Mouse (Mus musculus) left cerebral cortex, adult 9 months (tissue): Measurements from ENCODE around the gene Etfdh.
"Not testable (repeated sequence)": the region's sequence is repeated elsewhere in the genome, so short reads cannot be mapped to it uniquely, and the experiment has no call there.

ENCODE experiments used
- DNase-seq, 2 experiments: peaks; one replicate each; pipeline ENCODE4 v3.0.0; 2022; ENCODE audit warnings: low spot score in 2 of 2

The Etfdh gene

DNA sequence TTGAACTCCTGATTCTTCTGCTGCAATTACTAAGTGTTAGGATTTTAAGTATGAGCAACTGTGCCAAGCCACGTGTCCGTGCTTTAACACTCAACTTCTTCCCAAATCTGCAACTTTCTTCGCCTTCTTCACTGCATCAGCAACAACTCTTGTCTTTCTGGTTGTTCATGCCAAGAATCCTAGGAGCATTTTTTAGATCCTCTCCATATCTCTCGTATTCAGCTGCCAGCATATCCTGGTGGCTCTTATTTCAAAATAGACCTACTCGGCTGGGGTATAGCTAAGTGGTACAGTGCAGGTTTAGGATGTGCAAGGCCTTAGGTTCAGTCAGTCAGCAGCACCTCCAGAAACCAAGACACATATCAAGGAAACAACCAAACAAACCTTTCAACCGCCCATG is 51.7 kb downstream of the Etfdh start:
- no peak for DNase-seq

DNA sequence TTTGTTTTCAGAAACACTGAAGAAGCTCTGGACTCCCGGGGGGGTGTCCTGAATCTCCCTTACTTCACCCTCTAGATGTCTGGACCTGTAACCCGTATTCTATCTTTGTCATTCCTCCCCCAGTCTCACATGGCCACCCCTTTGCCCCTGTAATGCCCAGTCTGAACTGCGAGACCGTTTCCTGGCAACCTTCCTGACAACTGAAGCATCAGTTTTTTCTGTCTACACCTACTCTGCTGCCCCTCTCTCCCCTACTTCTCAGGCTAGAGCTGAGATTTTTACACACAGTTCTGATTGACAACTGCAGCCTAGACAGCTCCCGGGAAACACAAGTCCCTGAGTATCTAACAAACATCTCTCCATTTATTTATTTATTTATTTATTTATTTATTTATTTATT is 52.4 kb downstream of the Etfdh start:
- no peak for DNase-seq

DNA sequence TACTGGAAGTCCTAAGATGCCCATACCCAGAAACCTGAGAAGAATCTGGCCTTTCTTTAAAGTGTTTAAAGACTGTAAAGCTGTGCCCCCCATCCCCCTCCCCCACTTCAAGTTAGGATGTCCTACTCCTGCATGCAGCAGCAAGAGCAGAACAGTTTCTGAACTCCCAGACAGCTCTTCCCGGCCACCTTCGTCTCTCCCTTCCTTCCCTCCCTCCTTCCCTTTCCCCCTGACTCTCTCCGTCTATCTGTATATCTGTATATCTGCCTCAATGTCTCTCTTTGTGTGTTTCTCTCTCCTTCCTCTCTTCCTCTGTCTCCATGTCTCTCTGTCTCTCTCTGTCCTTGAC is 52.9 kb downstream of the Etfdh start:
- DNase-seq = no peak

DNA sequence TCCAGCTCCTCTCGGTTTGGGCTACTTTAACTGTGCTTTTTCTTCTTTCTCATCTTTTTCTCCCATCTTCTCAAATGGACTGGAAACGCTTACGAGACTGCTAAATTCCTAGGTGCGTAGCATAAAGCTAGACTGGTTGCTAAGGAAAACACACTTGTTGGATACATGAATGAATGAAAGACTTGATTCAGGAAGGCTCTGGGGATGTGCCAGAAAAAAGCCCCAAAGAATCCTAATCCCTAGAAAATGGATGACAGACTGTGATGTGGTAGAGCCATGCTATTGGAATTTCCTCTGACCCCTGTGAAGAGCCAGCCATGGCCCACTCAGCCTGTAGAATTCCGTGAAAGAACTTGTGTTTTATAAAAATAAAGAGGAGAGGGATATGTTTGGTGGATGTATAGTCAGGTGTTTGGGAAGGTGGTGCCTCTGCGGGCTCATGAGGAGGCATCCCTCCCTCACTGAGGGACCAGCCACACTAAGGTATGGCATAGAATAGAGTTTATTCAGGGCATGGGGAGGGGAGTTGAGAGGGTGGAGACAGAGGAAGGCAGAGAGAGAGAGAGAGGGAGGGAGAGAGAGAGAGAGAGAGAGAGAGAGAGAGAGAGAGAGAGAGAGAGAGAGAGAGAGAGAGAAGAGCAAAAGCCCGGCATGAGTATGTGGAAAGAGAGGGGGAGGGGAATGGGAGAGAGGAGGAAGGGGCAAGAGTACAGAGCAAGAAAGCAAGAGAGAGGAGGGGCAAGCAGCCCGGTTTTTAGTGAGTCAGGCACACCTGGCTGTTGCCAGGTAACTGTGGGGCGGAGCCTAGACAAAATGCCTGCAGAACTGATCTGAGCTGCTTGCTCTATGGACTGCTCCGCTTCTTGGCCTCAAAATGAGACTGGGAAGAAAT is 53.5 kb downstream of the Etfdh start:
- no peak for DNase-seq

DNA sequence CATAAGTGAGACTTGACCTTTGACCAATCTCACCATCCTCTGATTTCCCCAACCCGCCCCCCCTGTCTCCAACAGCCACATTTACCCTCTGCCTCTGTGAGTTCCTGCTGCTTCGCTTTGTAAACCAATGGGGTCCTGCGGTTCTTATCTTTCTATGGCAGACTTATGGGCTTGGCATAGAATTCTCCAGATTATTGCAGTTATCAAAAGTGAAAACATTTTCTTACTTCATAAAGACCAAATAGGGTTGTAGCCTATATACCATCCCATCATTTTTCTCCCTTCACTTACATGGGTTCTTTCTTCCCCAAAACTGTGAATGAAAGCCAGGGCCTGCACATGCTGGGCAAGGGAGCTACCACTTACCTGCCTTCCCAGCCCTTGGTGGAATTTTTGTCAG is 55.0 kb downstream of the Etfdh start:
- DNase-seq = no peak

DNA sequence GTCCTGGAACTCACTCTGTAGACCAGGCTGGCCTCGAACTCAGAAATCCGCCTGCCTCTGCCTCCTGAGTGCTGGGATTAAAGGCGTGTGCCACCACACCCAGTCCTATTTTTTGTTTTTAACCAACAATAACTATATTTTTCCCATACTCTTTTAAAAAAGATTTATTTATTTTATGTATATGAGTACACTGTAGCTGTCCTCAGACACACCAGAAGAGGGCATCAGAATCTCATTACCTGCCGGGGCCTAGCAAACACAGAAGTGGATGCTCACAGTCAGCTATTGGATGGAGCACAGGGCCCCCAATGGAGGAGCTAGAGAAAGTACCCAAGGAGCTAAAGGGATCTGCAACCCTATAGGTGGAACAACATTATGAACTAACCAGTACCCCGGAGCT is 55.9 kb downstream of the Etfdh start:
- not testable (repeated sequence) for DNase-seq

DNA sequence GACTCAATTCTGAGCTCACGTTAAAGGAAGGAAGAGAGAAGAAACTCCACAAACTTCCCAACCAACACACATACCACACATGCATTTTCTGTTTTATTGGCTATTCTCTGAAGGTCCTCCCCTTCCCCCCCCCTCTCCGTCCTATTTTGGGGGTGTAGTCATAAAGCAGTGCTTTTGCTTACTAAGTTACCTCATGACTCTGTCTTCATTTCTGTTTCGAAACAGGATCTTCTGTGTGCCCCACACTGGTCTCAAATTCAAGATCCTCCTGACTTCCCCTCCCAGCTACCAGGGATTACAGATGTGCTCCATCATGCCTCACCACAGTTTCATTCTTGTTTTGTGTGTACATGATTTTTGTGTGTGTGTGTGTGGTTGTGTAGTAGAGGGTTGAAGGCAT is 56.9 kb downstream of the Etfdh start:
- DNase-seq = no peak

DNA sequence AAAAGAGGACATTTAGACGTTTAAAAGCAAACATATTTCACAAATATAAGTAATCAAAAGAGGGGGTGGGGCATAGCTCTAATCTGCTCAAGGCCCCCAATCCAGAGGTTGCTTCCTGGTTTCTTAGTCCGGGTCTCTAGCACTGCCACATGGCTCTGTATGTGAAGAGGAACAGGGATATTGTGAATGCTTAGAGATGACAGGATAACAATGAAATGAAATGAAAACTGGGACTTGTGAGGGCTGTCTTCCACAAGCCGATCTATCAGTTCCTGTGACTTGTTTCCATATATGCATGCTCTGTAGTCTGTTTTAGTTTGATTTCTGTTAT is 60.0 kb downstream of the Etfdh start:
- DNase-seq = no peak

DNA sequence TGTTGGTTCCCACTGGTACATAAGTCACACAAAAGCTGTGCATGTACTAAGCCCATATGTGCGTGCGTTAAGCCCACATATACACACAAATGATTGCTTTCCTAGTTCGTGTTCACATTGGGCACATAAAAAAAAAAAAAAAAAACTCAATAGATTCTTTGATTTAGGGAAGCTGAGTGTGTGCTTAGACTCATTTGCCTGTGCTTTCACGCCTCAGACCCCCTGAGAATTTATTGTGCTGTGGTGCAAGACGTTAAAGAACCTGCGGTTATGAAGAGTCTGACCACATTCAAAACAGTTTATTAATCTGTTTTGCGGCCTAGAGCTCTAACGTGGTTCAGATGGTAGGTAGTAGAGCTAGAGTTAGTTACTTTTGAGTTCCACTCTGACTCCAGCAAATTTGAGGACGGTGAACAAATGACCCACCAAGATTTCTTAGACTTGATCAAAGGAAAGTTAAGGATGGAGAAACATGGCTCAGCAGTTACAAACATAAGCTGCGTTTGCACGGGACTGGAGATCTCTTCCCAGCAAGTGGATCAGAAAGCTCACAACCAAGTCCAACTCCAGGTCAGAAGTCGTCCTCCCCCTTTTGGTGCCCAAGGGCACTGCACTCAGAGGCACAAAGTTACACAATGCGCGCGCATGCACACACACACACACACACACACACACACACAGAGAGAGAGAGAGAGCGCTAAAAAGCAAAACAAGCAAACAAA is 60.5 kb downstream of the Etfdh start:
- DNase-seq = no peak

DNA sequence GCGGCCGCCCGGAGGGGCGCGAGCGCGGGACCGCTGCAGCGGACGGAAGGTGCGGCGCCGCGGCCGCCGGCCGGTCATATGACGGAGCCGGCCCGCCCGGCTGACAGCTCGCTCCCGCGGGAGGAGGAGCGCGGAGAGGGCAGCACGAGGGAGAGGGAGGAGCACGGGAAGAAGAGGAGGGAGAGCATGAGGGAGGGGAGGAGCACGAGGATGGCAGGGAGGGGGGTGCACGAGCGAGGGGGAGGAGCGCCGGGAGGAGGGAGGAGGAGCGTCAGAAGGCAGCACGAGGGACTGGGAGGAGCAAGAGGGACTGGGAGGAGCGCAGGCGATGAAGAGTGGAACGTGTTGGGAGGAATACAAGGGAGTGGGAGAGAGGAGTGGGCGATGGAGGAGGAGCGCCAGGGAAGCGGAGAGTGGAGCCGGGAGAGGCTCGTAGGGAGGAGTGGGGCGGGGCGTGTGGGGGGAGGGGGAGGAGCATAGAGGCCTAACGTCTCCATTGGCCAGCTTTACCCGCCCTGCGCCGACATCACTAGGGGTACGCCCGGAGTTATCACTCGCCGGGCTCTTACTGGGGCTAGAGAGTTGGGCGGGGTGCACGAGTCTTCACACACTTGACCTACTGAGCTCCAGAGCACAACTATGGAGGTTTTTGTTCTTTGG is 61.5 kb downstream of the Etfdh start, which contains the start of gene Fnip2:
Fnip2 (minus strand) TSS at position 94 of the 660 bp plus-strand sequence.
- DNase-seq = peak; percentile 84 to 90

DNA sequence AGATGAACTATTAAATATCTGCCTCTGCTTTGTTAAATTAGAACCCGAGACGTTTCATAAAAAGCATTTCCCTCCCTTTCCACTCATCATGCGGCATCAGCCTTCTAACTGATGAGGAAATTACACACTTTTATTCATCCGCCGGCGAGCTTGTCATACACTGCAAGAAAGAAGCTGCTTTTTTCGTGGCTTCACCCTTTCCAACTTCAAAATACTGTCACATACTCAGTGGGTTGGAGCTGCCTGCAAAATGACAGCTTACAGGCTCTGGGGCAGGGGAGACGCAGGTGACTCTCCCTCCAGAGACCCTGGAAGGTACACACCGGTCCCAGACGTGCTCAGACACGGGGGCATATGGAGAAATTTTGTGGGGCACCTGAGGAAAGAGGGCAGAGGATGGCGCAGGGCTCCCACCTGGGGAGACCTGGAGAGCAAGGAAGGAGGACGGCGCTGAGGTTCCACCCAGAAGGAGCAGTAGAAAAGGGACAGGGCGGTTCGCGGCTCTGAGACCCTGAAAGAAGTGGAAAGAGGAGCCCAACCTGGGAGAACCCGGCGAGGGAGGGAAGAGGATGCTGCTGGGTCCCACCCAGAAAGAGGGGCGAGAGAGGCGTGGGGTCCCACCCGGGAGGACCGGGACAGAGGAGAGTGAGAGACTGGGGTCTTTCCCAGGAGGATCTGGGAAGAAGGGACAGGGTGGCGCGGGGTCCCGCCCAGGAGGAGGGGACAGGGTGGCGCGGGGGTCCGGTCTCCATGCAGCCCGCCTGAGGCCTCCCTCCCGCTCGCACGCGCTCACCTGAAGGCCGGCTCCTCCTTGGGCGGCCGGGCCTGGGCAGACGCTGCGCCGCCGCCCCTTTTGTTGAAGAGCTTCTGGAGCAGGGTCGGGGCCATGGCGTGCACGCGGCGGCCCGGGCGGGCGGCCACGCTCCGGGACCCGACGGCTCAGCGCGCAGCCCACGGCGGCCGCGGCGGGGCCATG is 62.3 kb downstream of the Etfdh start:
- peak in 1 of 2 experiments; percentile 36 for DNase-seq

DNA sequence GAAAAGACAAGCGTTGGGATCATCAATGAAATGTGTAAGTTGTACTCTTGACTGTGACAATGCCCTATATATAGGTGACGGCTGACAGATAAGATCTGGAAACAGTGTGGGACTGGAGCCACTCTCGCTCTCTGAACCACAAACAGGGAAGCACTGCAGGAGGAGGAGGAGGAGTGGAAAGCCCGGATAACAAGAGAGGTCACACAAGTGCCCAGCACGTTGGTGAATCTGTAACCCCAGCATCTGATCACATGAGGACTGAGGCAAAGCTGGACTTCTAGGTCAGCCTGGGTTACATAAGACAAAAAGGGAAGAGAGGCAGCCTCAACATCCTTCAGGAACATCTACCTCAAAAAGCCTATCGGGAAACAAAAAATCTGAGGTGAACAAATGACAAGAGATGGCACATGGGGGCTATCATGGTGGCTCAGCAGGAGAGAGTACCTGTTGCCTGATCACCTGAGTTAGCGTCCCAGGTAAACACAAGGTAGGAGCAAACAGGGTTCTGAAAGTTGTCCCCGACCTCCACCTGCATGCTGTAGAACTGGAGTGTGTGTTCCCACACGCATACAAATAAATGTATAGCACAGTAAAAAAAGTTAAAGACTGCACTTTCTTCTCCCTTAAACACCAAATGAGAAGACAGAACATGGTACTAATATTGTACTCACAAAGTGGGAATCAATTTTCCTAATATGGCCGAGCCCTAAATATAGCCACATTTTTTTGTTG is 64.3 kb downstream of the Etfdh start:
- DNase-seq = no peak

DNA sequence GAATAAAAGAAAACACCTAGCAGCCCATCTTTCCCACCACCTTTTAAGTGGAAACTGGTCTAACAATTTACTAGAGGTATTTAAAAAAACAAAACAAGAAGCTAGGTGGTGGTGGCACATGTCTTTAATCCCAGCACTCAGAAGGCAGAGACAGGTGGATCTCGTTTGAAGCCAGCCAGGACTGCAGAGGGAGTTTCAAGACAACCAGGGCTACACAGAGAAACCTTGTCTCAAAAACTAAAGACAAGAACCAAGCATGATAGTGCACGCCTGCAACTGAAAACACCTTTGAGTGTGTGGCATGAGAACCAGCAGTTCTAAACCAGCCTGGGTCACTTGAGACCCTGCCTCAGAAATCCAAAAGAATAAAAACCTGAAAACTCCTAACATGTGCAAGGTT is 65.8 kb downstream of the Etfdh start:
- no peak for DNase-seq

DNA sequence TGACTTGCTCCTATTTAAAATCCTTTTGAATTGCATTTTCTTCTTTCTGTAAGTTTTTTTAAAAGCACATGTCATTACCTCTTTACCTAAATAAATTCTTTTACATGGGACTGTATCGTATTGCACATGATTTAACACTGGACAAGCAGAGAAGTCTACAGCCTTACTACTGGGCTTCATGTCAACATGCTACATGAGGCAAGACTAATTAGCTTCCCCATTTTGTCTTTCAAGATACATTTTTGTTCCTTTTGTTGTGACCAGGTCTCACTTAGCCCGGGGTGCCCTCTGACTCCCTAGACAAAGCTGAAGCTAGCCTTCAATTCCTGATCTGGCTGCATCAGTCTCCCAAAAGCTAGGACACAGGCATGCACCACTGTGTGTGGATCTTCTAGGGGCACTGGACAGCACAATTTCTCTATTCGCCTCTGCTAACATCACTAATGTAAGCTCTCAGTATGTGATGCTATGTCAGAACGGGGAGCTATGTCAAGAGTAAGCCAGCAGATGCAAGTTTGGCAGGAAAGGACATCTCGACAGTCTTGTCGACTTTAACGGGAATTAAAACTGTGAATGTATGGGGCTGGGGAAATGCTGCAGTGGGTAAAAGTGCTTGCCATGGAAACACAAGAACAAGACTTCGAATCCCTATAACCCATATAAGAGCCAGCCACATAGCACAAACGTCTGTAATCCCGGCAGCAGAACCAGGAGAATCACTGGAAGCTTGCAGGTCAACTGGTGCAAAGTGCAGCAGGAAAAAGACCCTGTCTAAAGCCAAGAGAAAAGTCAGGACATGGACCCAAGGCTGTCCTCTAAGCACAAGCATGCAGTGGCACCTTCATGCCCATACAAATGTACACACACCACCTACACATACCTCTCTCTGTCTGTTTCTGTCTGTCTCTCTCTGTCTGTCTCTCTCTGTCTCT is 67.2 kb downstream of the Etfdh start:
- no peak for DNase-seq

DNA sequence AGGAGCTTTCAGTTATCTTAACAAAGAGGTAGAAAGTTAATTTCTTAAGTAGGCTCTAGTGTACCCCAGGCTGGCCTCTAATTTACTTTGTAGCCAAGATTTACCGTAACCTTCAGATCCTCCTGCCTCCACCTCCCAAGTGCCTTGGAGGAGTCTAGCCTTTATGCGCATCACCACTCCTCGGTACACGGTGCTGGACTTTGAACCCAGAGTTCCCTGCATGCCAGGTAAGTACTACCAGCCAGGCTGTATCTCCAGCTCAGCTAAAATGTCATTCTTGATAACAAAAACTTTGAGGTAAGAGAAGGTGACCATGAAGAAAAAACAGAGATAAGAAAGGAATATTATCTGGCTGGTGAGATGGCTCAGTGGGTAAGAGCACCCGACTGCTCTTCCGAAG is 68.7 kb downstream of the Etfdh start:
- DNase-seq = no peak

DNA sequence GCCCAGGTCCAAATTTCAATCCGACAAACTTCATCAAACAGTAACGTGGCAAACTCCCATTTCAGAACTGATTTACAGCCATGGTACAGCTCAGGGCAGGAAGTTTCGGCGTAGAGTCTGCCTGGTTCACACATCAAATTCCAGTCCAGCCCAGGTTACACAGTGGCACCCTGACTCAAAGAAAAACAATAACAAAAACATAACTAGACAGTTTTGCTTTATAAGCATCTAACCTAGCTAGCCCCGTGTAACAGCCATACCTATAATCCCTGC is 69.6 kb downstream of the Etfdh start:
- DNase-seq = no peak

DNA sequence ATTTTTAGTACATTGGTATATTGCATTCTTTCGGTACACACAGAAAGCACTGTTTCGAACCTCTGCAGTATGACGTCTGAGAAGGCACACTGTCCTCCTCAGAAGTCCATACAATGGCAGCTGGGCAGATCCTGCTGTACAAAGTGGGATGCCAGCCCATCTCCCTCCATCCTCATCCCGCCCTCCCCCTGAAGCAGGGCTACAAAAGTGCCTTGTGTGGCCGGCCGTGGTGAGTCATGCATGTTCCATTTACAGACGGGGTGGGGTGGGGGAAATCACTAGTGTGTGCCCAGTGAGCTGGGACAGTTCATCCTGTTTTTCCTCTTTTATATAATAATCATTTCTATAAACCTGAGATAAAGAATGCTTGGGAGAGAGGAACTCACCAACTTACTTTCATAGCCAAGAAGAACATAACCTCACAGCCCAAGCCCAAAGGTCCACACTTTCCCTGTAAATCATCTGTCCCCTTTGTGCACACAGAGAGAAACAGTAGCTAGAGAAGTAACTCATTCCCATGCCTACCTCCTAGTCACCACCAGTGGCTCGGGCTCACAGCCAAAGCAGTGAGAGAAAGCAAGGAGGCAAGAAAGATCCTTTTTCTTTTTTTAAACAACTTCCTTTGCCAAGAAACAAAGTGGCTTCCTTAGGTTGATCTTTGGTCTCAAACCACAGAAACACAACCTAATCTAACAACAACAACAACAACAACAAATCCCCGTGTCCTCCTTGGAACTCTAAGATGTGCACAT is 70.1 kb downstream of the Etfdh start:
- DNase-seq = peak in 1 of 2 experiments; percentile 50

DNA sequence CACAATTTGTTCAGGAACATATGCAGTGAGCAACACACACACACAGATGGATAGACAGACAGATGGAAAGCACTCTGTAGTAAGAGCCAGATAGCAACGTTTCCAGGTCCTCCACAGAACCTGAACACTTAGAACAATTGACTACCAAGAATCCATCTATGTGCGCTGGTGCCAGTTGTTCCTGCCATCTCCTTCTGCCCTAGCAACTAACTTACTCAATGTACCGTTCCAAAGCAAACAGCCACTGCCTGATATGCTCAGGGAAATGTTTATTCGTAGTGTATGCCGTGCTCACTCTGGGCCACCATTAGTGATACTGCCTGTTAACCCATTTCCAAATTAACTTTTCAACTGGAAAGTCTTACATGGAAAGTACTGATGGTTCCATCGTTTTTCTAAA is 74.2 kb downstream of the Etfdh start:
- no peak for DNase-seq
